Mouse (Mus musculus): ENCODE measurements around the gene Spock1.

DNA sequence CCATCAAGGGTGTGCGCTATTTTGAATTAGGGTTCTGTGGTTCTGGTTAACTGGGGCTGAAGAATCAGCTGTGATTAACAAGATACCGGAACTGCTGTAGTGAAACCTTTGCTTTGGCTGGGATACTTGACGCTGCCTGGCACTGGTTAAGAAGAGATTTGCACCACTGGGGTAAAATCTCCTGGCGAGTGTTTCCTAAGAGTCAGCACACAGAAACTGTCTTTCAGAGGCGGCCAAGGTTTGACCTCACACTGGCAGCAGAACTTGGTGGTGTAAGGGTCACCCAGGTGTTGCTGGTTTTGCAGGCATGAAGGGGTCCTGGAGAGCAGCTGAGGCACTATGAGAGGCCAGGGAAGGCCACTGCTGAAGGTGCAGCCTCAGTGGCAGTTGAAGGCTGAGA is 489.4 kb downstream of the Spock1 start:
- TF ChIP-seq CTCF (IDR thresholded peaks at IDR 0.05; ENCODE audit: control insufficient read depth, insufficient read depth, insufficient read length) = no peak
- no peak for TF ChIP-seq MYOD1 (IDR thresholded peaks at IDR 0.05; ENCODE audit: control insufficient read depth, insufficient read length, low read depth)
- no peak for TF ChIP-seq CEBPB (IDR thresholded peaks at IDR 0.05; ENCODE audit: low read depth)
- TF ChIP-seq MAX (IDR thresholded peaks at IDR 0.05) = no peak
- TF ChIP-seq USF1 (IDR thresholded peaks at IDR 0.05; ENCODE audit: low read depth) = no peak
- TF ChIP-seq MYOG (IDR thresholded peaks at IDR 0.05; ENCODE audit: control insufficient read depth, extremely low read depth, insufficient read length) = no peak
